Mouse (Mus musculus): ENCODE measurements around the gene Dntt.

GRCm38 (mm10) chr19:41071500-41071899, 42.4 kb downstream of the Dntt start:
- TF ChIP-seq POLR2A (IDR thresholded peaks at IDR 0.05; ENCODE audit: insufficient read depth, low read depth, low read length) (no peak), CTCF (IDR thresholded peaks at IDR 0.05) (no peak; the same call in 1 of the 2 replicates)
